Mouse (Mus musculus) midbrain, embryonic 15.5 days (tissue): ENCODE data around the gene Mcemp1. TPM values are rescaled to one million over a fixed set of nuclear protein-coding genes. Genes with fewer than 3 reads are reported as not detected.

ENCODE experiments used
- ATAC-seq: fragments of 200-750 bp; cut with Nextera tagmentation; replicated peaks from 2 replicates; pipeline ENCODE4 v1.8.0; 2017; ENCODE audit warnings: moderate TSS enrichment
- H3K27ac ChIP-seq: fragments of 300-500 bp; sonication (generic); 2 replicates; pipeline ENCODE4 v1.5.1; 2015; ENCODE audit warnings: mild to moderate bottlenecking, inconsistent platforms
- H3K27me3 ChIP-seq: fragments of 300-500 bp; sonication (generic); replicated peaks from 2 replicates; pipeline ENCODE4 v1.6.1; 2015; ENCODE audit warnings: inconsistent platforms
- H3K36me3 ChIP-seq: fragments of 300-500 bp; sonication (generic); replicated peaks from 2 replicates; pipeline ENCODE4 v1.6.1; 2015; ENCODE audit warnings: inconsistent platforms
- H3K4me1 ChIP-seq: fragments of 300-500 bp; sonication (generic); 2 replicates; pipeline ENCODE4 v1.6.1; 2015; ENCODE audit warnings: inconsistent platforms
- H3K4me2 ChIP-seq: fragments of 300-500 bp; sonication (generic); 2 replicates; pipeline ENCODE4 v1.6.1; 2015; ENCODE audit warnings: inconsistent platforms, mild to moderate bottlenecking, moderate library complexity
- H3K4me3 ChIP-seq: fragments of 300-500 bp; sonication (generic); 2 replicates; pipeline ENCODE4 v1.5.1; 2015; ENCODE audit warnings: mild to moderate bottlenecking, inconsistent platforms
- H3K9ac ChIP-seq: fragments of 300-500 bp; sonication (generic); 2 replicates; pipeline ENCODE4 v1.6.1; 2015; ENCODE audit warnings: mild to moderate bottlenecking, inconsistent platforms
- H3K9me3 ChIP-seq: fragments of 300-500 bp; sonication (generic); 2 replicates; pipeline ENCODE4 v1.6.1; 2016; ENCODE audit warnings: inconsistent platforms
- WGBS: fragments of 180-500 bp; shearing (Covaris S2); methylation state at CpG from one replicate; pipeline ENCODE4 v1.1.7; 2015; ENCODE audit warnings: mixed read lengths; 5-methylcytosine and 5-hydroxymethylcytosine counted together
- polyA plus RNA-seq: library from polyadenylated mRNA; unstranded; fragments of >200 nt; fragmentation: Nextera tagmentation; extraction: Ambion mirVana; gene quantifications from 2 replicates; pipeline ENCODE4 v1.2.1, GENCODE M21; 2015

Gene Mcemp1
- 0.15 and 0.26 TPM in 2 replicates for polyA plus RNA-seq

- Histone ChIP-seq H3K4me3 (no peak within 1 kb of the TSS), H3K9me3 (no peaks in the 10 kb centered on the region), H3K4me2 (no peak within 1 kb of the TSS), H3K27ac (no peak within 1 kb of the TSS), H3K27me3 (no peaks in the 10 kb centered on the region), H3K4me1 (no peaks in the 10 kb centered on the region), H3K9ac (no peak within 1 kb of the TSS), H3K36me3 (no peaks in the 10 kb centered on the region)
- 74% methylated on average over 6 of the region's 6 CpGs for WGBS
- no peak for ATAC-seq
These were observed at the start of gene Mcemp1 for GRCm38 (mm10) chr8:3665507-3665906. Gene Mcemp1 (plus strand): TSS chr8:3665754.

GRCm38 (mm10) chr8:3621199-3621970 lies 44.2 kb upstream of the Mcemp1 start, which contains the start of the genes Xab2 and Pet100:
Gene Xab2 (minus strand): TSS chr8:3621316.
Gene Pet100 (plus strand): TSS chr8:3621548.
- Histone ChIP-seq H3K9ac (peak within 1 kb of the TSS; percentile 76), H3K4me1 (peaks cover 23% of the 10 kb centered on the region), H3K9me3 (no peaks in the 10 kb centered on the region), H3K36me3 (peaks cover 19% of the 10 kb centered on the region), H3K27ac (peak within 1 kb of the TSS; percentile 57), H3K4me3 (peak within 1 kb of the TSS; percentile 68), H3K4me2 (peak within 1 kb of the TSS; percentile 76), H3K27me3 (no peaks in the 10 kb centered on the region)
- WGBS: under 1% methylated on average over 37 of the region's 37 CpGs
- peak; percentile 97 for ATAC-seq

- Histone ChIP-seq H3K36me3 (peaks cover 13% of the 10 kb centered on the region), H3K4me1 (peaks cover 23% of the 10 kb centered on the region), H3K4me3 (peak overlapping the region; percentile 68), H3K27me3 (no peaks in the 10 kb centered on the region), H3K4me2 (peak overlapping the region; percentile 76), H3K9ac (peak overlapping the region; percentile 76; the same call in 1 of the 2 replicates), H3K9me3 (no peaks in the 10 kb centered on the region), H3K27ac (no peak overlapping the region)
- no peak; the same call in 1 of the 2 replicates for ATAC-seq
- WGBS: 70% methylated on average over 8 of the region's 8 CpGs
These were observed 43.4 kb upstream of the Mcemp1 start for GRCm38 (mm10) chr8:3622119-3622518.

- H3K4me1 ChIP-seq: peaks cover 11% of the 10 kb centered on the region
- no peaks in the 10 kb centered on the region for H3K27me3 ChIP-seq
- no peak within 1 kb of the TSS for H3K4me2 ChIP-seq
- H3K9me3 ChIP-seq: no peaks in the 10 kb centered on the region
- H3K36me3 ChIP-seq: no peaks in the 10 kb centered on the region
- H3K9ac ChIP-seq: no peak within 1 kb of the TSS
- no peak for ATAC-seq
- H3K4me3 ChIP-seq: no peak within 1 kb of the TSS
- 69% methylated on average over 1 of the region's 1 CpGs for WGBS
- no peak within 1 kb of the TSS for H3K27ac ChIP-seq
These were observed 40.1 kb upstream of the Mcemp1 start, which contains the start of gene Pcp2 for GRCm38 (mm10) chr8:3625445-3625844. Gene Pcp2 (minus strand): TSS chr8:3625545.

GRCm38 (mm10) chr8:3626971-3627370 lies 38.6 kb upstream of the Mcemp1 start:
- no peak overlapping the region for H3K27ac ChIP-seq

GRCm38 (mm10) chr8:3628014-3628413 lies 37.5 kb upstream of the Mcemp1 start:
- ATAC-seq: no peak
- Histone ChIP-seq H3K27me3 (no peaks in the 10 kb centered on the region), H3K4me3 (no peak overlapping the region), H3K27ac (no peak overlapping the region), H3K4me2 (no peak overlapping the region), H3K36me3 (no peaks in the 10 kb centered on the region), H3K9me3 (no peaks in the 10 kb centered on the region), H3K4me1 (peaks cover 8% of the 10 kb centered on the region), H3K9ac (no peak overlapping the region)
- WGBS: 41% methylated on average over 5 of the region's 5 CpGs

More at GRCm38 (mm10) chr8:3626971-3627370, 38.6 kb upstream of the Mcemp1 start:
- H3K36me3 ChIP-seq: no peaks in the 10 kb centered on the region
- H3K9ac ChIP-seq: no peak overlapping the region
- ATAC-seq: no peak
- peaks cover 15% of the 10 kb centered on the region for H3K4me1 ChIP-seq
- H3K27me3 ChIP-seq: no peaks in the 10 kb centered on the region
- H3K9me3 ChIP-seq: no peaks in the 10 kb centered on the region
- no peak overlapping the region for H3K4me2 ChIP-seq
- no peak overlapping the region for H3K4me3 ChIP-seq
- WGBS: 64% methylated on average over 5 of the region's 5 CpGs

GRCm38 (mm10) chr8:3630647-3631477 lies 34.7 kb upstream of the Mcemp1 start, which contains the start of gene Stxbp2:
Gene Stxbp2 (plus strand): TSS chr8:3630955.
- H3K9me3 ChIP-seq: no peaks in the 10 kb centered on the region
- peak within 1 kb of the TSS; percentile 21; the same call in 1 of the 2 replicates for H3K9ac ChIP-seq
- H3K4me2 ChIP-seq: peak within 1 kb of the TSS; percentile 78
- H3K36me3 ChIP-seq: no peaks in the 10 kb centered on the region
- H3K27me3 ChIP-seq: no peaks in the 10 kb centered on the region
- no peak within 1 kb of the TSS for H3K27ac ChIP-seq
- H3K4me1 ChIP-seq: peaks cover 8% of the 10 kb centered on the region
- peak; percentile 86 for ATAC-seq
- peak within 1 kb of the TSS; percentile 47 for H3K4me3 ChIP-seq
- WGBS: 5% methylated on average over 47 of the region's 47 CpGs

GRCm38 (mm10) chr8:3631478-3631875 lies 34.1 kb upstream of the Mcemp1 start:
- 0 out of 2 replicates have a peak, but pooled peaks have one; percentile 7 for ATAC-seq
- Histone ChIP-seq H3K9ac (no peak overlapping the region), H3K4me2 (peak overlapping the region; percentile 78), H3K27me3 (no peaks in the 10 kb centered on the region), H3K4me3 (peak overlapping the region; percentile 47), H3K4me1 (peaks cover 8% of the 10 kb centered on the region), H3K36me3 (no peaks in the 10 kb centered on the region), H3K27ac (no peak overlapping the region), H3K9me3 (no peaks in the 10 kb centered on the region)
- WGBS: 23% methylated on average over 8 of the region's 8 CpGs

GRCm38 (mm10) chr8:3645804-3646203 lies 19.8 kb upstream of the Mcemp1 start:
- Histone ChIP-seq H3K27me3 (no peaks in the 10 kb centered on the region), H3K27ac (no peak overlapping the region), H3K4me1 (no peaks in the 10 kb centered on the region), H3K9me3 (no peaks in the 10 kb centered on the region), H3K9ac (no peak overlapping the region), H3K4me3 (no peak overlapping the region), H3K36me3 (no peaks in the 10 kb centered on the region), H3K4me2 (no peak overlapping the region)
- no peak for ATAC-seq
- 25% methylated on average over 5 of the region's 5 CpGs for WGBS

- no peaks in the 10 kb centered on the region for H3K27me3 ChIP-seq
- no peak overlapping the region for H3K9ac ChIP-seq
- H3K4me3 ChIP-seq: no peak overlapping the region
- H3K36me3 ChIP-seq: no peaks in the 10 kb centered on the region
- no peaks in the 10 kb centered on the region for H3K9me3 ChIP-seq
- ATAC-seq: no peak
- H3K4me2 ChIP-seq: no peak overlapping the region
- H3K4me1 ChIP-seq: no peaks in the 10 kb centered on the region
- 85% methylated on average over 6 of the region's 6 CpGs for WGBS
- H3K27ac ChIP-seq: no peak overlapping the region
These were observed 18.6 kb upstream of the Mcemp1 start for GRCm38 (mm10) chr8:3646824-3647531.

- Histone ChIP-seq H3K27me3 (no peaks in the 10 kb centered on the region), H3K9ac (no peak overlapping the region), H3K9me3 (no peaks in the 10 kb centered on the region), H3K27ac (no peak overlapping the region), H3K4me2 (no peak overlapping the region), H3K4me1 (no peaks in the 10 kb centered on the region), H3K4me3 (no peak overlapping the region), H3K36me3 (no peaks in the 10 kb centered on the region)
- ATAC-seq: no peak
- 86% methylated on average over 4 of the region's 4 CpGs for WGBS
These were observed 18.0 kb upstream of the Mcemp1 start for GRCm38 (mm10) chr8:3647561-3647960.

GRCm38 (mm10) chr8:3648268-3648667 lies 17.3 kb upstream of the Mcemp1 start:
- Histone ChIP-seq H3K9ac (no peak overlapping the region), H3K9me3 (no peaks in the 10 kb centered on the region), H3K27me3 (no peaks in the 10 kb centered on the region), H3K4me1 (no peaks in the 10 kb centered on the region), H3K4me2 (no peak overlapping the region), H3K4me3 (no peak overlapping the region), H3K27ac (no peak overlapping the region), H3K36me3 (no peaks in the 10 kb centered on the region)
- 77% methylated on average over 2 of the region's 2 CpGs for WGBS
- ATAC-seq: no peak
